Mouse (Mus musculus) midbrain, postnatal 0 days (tissue): ENCODE results near the gene Cyld. TPM values are rescaled to one million over a fixed set of nuclear protein-coding genes. Genes with fewer than 3 reads are reported as not detected.

ENCODE experiments used
- ATAC-seq: fragments of 200-750 bp; cut with Nextera tagmentation; 2 replicates; pipeline ENCODE4 v1.8.0; 2017; ENCODE audit warnings: moderate number of reproducible peaks, mild to moderate bottlenecking, moderate TSS enrichment, moderate library complexity; ENCODE audit not compliant: low FRiP score
- DNase-seq: peaks from one replicate; pipeline ENCODE4 v3.0.0-alpha.2; 2015; ENCODE audit warnings: low spot score
- H3K27ac ChIP-seq: fragments of 300-500 bp; sonication (generic); 2 replicates; pipeline ENCODE4 v1.5.1; 2014; ENCODE audit warnings: low read depth, mild to moderate bottlenecking, low read length, mixed read lengths
- H3K27me3 ChIP-seq: fragments of 300-500 bp; sonication (generic); 2 replicates; pipeline ENCODE4 v1.6.1; 2014; ENCODE audit warnings: low read length, control low read depth, mixed read lengths; ENCODE audit not compliant: insufficient read depth
- H3K36me3 ChIP-seq: fragments of 300-500 bp; sonication (generic); 2 replicates; pipeline ENCODE4 v1.6.1; 2014; ENCODE audit warnings: low read length, control low read depth, mixed read lengths; ENCODE audit not compliant: insufficient read depth
- H3K4me1 ChIP-seq: fragments of 300-500 bp; sonication (generic); 2 replicates; pipeline ENCODE4 v1.6.1; 2014; ENCODE audit warnings: mild to moderate bottlenecking, control low read depth, antibody characterized with exemption, low read length, mixed read lengths; ENCODE audit not compliant: insufficient read depth
- H3K4me2 ChIP-seq: fragments of 300-500 bp; sonication (generic); 2 replicates; pipeline ENCODE4 v1.6.1; 2014; ENCODE audit warnings: low read depth, mild to moderate bottlenecking, low read length, mixed read lengths; ENCODE audit not compliant: poor library complexity, severe bottlenecking
- H3K4me3 ChIP-seq: fragments of 300-500 bp; sonication (generic); 2 replicates; pipeline ENCODE4 v1.5.1; 2014; ENCODE audit warnings: low read depth, mild to moderate bottlenecking, low read length, moderate library complexity
- H3K9ac ChIP-seq: fragments of 300-500 bp; sonication (generic); replicated peaks from 2 replicates; pipeline ENCODE4 v1.6.1; 2014; ENCODE audit warnings: mild to moderate bottlenecking, low read length, moderate library complexity, mixed read lengths; ENCODE audit not compliant: poor library complexity, severe bottlenecking
- H3K9me3 ChIP-seq: fragments of 300-500 bp; sonication (generic); 2 replicates; pipeline ENCODE4 v1.6.1; 2016; ENCODE audit warnings: low read length, control low read depth
- CTCF ChIP-seq: IDR thresholded peaks from 2 replicates; pipeline ENCODE4 v1.5.1; 2016; ENCODE audit warnings: antibody characterized with exemption, mild to moderate bottlenecking
- WGBS: fragments of 180-500 bp; shearing (Covaris S2); extraction: QIAGEN DNeasy Blood & Tissue Kit; methylation state at CpG from one replicate; pipeline ENCODE4 v1.1.7; 2014; 5-methylcytosine and 5-hydroxymethylcytosine counted together
- polyA plus RNA-seq: library from polyadenylated mRNA; unstranded; fragments of >200 nt; fragmentation: Nextera tagmentation; extraction: Ambion mirVana; gene quantifications from 2 replicates; pipeline ENCODE4 v1.2.1, GENCODE M21; 2015
- total RNA-seq: library from RNA; depleted of rRNA; stranded (reverse); fragments of >200 nt; gene quantifications from 2 replicates; pipeline ENCODE4 v1.2.3, GENCODE M21; 2014; rRNA removed

The Cyld gene
- total and polyA plus RNA-seq, 2 experiments from 2014 or later = 14.3 to 19.1 TPM

DNA sequence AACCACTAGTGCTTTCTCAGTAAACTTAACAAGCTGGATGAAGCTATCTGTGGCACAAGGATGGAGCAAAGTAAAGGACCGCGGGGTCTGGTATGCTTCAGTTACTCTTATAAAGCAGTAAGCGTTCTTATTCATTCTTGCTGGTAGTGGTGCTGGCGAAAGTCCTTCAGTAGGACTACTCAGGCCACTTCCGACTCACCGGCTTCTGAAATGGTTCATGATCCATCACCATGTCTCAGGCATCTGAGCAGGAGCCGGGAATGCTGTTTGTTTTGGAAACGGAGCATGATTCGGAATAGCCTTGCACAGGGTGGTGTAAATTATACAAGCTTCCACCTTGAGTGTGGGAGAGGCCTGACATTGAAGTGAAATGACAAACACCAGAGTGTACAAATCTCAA, 99.8 kb downstream of the Cyld start:
- no peaks in the 10 kb centered on the region for H3K9me3 ChIP-seq
- no peak for TF ChIP-seq CTCF
- no peak overlapping the region for H3K4me2 ChIP-seq
- H3K4me3 ChIP-seq = no peak overlapping the region
- no peak overlapping the region for H3K27ac ChIP-seq
- no peaks in the 10 kb centered on the region for H3K27me3 ChIP-seq
- H3K9ac ChIP-seq = no peak overlapping the region
- peaks cover 10% of the 10 kb centered on the region; the same call in 1 of the 2 replicates for H3K4me1 ChIP-seq
- no peaks in the 10 kb centered on the region for H3K36me3 ChIP-seq
- no peak for ATAC-seq
- WGBS = 93% methylated on average over 9 of the region's 9 CpGs
- no peak for DNase-seq

Other genes with a start within 250 kb of the Cyld start
- gene Nkd1, start 175.7 kb upstream of the Cyld start, total RNA-seq = 36.9 and 48.9 TPM in 2 replicates
- 35.7 and 36.4 TPM in 2 replicates for gene Nkd1, start 175.7 kb upstream of the Cyld start, polyA plus RNA-seq
- 0.80 and 1.4 TPM in 2 replicates for gene Snx20, start 60.9 kb upstream of the Cyld start, total RNA-seq
- 2.0 and 2.1 TPM in 2 replicates for gene Snx20, start 60.9 kb upstream of the Cyld start, polyA plus RNA-seq
- gene Nod2, start 49.7 kb upstream of the Cyld start, total RNA-seq = 0.57 and 0.88 TPM in 2 replicates
- 0.17 and 0.18 TPM in 2 replicates for gene Nod2, start 49.7 kb upstream of the Cyld start, polyA plus RNA-seq